Mouse (Mus musculus): ENCODE data around the gene Car4. TPM values are rescaled to one million over a fixed set of nuclear protein-coding genes. Genes with fewer than 3 reads are reported as not detected.

Car4 gene
- polyA plus RNA-seq, 1 experiment from 2014 or later, result not detected

- Histone ChIP-seq H3K4me3 (no peak overlapping the region), H3K9ac (no peak overlapping the region), H3K27ac (no peak overlapping the region), H3K27me3 (no peaks in the 10 kb centered on the region), H3K9me3 (no peaks in the 10 kb centered on the region), H3K4me2 (no peak overlapping the region), H3K36me3 (no peaks in the 10 kb centered on the region), H3K4me1 (no peaks in the 10 kb centered on the region)
- WGBS, result 68% methylated on average over 7 of the region's 7 CpGs
- ATAC-seq (ENCODE audit: insufficient number of reproducible peaks, insufficient read depth, low FRiP score, low TSS enrichment, low read depth), result no peak
Measured at GRCm38 (mm10) chr11:84974582-84974981, 17.0 kb downstream of the Car4 start.

- WGBS, result 81% methylated on average over 3 of the region's 3 CpGs
Measured at GRCm38 (mm10) chr11:84976706-84977105, 19.1 kb downstream of the Car4 start.

GRCm38 (mm10) chr11:84977385-84977952 lies 19.9 kb downstream of the Car4 start:
- Histone ChIP-seq H3K27ac (no peak overlapping the region), H3K27me3 (no peaks in the 10 kb centered on the region), H3K9me3 (no peaks in the 10 kb centered on the region), H3K4me2 (no peak overlapping the region), H3K36me3 (no peaks in the 10 kb centered on the region), H3K4me3 (no peak overlapping the region), H3K9ac (no peak overlapping the region), H3K4me1 (no peaks in the 10 kb centered on the region)
- 84% methylated on average over 3 of the region's 3 CpGs for WGBS
- no peak for ATAC-seq (ENCODE audit: insufficient number of reproducible peaks, insufficient read depth, low FRiP score, low TSS enrichment, low read depth)

More at GRCm38 (mm10) chr11:84976706-84977105, 19.1 kb downstream of the Car4 start:
- H3K27me3 ChIP-seq, result no peaks in the 10 kb centered on the region
- no peak overlapping the region for H3K4me2 ChIP-seq
- ATAC-seq (ENCODE audit: insufficient number of reproducible peaks, insufficient read depth, low FRiP score, low TSS enrichment, low read depth), result no peak
- no peaks in the 10 kb centered on the region for H3K36me3 ChIP-seq
- no peak overlapping the region for H3K4me3 ChIP-seq
- no peak overlapping the region for H3K9ac ChIP-seq
- H3K27ac ChIP-seq, result no peak overlapping the region
- H3K9me3 ChIP-seq, result no peaks in the 10 kb centered on the region
- no peaks in the 10 kb centered on the region for H3K4me1 ChIP-seq

DNA sequence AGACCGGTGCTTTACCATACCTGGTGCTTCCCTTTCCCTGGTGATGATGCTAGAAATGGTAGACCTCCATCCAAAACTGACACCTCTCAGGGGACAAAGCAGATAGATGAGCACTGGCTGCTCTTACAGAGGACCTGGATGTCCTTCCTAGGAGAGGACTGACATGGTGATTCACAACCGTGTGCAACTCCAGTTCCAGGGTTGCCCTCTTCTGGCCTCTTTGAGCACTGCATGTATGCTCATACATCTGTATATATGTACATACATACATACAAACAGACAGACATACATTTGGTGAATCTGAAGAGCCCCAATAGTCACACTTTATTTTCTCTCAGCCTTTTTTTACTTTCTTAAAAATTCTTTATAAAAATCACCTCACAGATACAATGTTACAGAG lies 20.5 kb downstream of the Car4 start:
- Histone ChIP-seq H3K4me1 (no peaks in the 10 kb centered on the region), H3K9me3 (no peaks in the 10 kb centered on the region), H3K36me3 (no peaks in the 10 kb centered on the region), H3K4me2 (no peak overlapping the region), H3K4me3 (no peak overlapping the region), H3K27ac (no peak overlapping the region), H3K27me3 (no peaks in the 10 kb centered on the region), H3K9ac (no peak overlapping the region)
- WGBS, result 43% methylated on average over 2 of the region's 2 CpGs
- ATAC-seq (ENCODE audit: insufficient number of reproducible peaks, insufficient read depth, low FRiP score, low TSS enrichment, low read depth), result no peak

GRCm38 (mm10) chr11:84979351-84979750 lies 21.8 kb downstream of the Car4 start:
- Histone ChIP-seq H3K27ac (no peak overlapping the region), H3K36me3 (peaks cover 8% of the 10 kb centered on the region), H3K27me3 (no peaks in the 10 kb centered on the region), H3K4me3 (no peak overlapping the region), H3K9me3 (no peaks in the 10 kb centered on the region), H3K4me1 (no peaks in the 10 kb centered on the region), H3K4me2 (no peak overlapping the region), H3K9ac (no peak overlapping the region)
- 54% methylated on average over 1 of the region's 1 CpGs for WGBS
- ATAC-seq (ENCODE audit: insufficient number of reproducible peaks, insufficient read depth, low FRiP score, low TSS enrichment, low read depth), result no peak

GRCm38 (mm10) chr11:84980697-84981096 lies 23.1 kb downstream of the Car4 start:
- Histone ChIP-seq H3K4me1 (no peaks in the 10 kb centered on the region), H3K9me3 (no peaks in the 10 kb centered on the region), H3K27ac (no peak overlapping the region), H3K9ac (no peak overlapping the region), H3K27me3 (no peaks in the 10 kb centered on the region), H3K36me3 (peaks cover 13% of the 10 kb centered on the region), H3K4me3 (no peak overlapping the region), H3K4me2 (no peak overlapping the region)
- 71% methylated on average over 2 of the region's 2 CpGs for WGBS
- ATAC-seq (ENCODE audit: insufficient number of reproducible peaks, insufficient read depth, low FRiP score, low TSS enrichment, low read depth), result no peak

- H3K9ac ChIP-seq, result no peak overlapping the region
Measured at GRCm38 (mm10) chr11:84985421-84985820, 27.8 kb downstream of the Car4 start.

DNA sequence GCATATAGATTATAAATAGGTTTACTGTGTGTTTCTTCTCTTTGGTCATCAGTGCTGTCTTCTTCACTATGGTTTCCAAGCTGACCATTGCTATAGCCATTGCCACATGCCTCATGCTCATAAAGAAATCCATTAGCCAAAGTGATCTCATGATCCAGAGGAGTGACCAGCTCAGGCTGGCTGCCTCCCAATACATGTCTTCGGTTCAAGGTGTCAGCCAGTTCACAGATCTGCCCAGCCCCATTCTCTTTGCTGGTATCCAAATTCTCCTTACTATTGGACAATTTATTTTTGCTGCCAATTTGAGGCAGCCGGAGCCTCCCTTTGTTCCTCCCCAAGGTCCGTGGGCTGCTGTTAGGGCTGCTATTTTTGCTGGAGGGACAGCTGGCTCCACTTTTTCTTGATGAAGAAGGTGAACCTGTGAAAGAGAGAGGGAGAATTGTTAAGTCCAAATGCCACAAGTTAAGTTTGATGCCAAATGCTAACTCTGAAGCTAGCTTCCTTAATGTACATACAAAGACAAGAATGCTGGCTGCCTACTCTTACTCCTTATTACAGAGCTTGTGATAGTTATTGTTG lies 30.8 kb downstream of the Car4 start:
- Histone ChIP-seq H3K27ac (no peak overlapping the region), H3K4me1 (no peaks in the 10 kb centered on the region), H3K9ac (no peak overlapping the region), H3K4me3 (no peak overlapping the region), H3K4me2 (no peak overlapping the region), H3K9me3 (no peaks in the 10 kb centered on the region), H3K36me3 (peaks cover 56% of the 10 kb centered on the region), H3K27me3 (no peaks in the 10 kb centered on the region)
- 91% methylated on average over 3 of the region's 3 CpGs for WGBS
- no peak for ATAC-seq (ENCODE audit: insufficient number of reproducible peaks, insufficient read depth, low FRiP score, low TSS enrichment, low read depth)

More at GRCm38 (mm10) chr11:84985421-84985820, 27.8 kb downstream of the Car4 start:
- WGBS, result 90% methylated on average over 6 of the region's 6 CpGs
- no peak overlapping the region for H3K4me2 ChIP-seq
- peaks cover 35% of the 10 kb centered on the region for H3K36me3 ChIP-seq
- ATAC-seq (ENCODE audit: insufficient number of reproducible peaks, insufficient read depth, low FRiP score, low TSS enrichment, low read depth), result no peak
- no peaks in the 10 kb centered on the region for H3K9me3 ChIP-seq
- no peak overlapping the region for H3K4me3 ChIP-seq
- no peaks in the 10 kb centered on the region for H3K27me3 ChIP-seq
- H3K4me1 ChIP-seq, result no peaks in the 10 kb centered on the region
- H3K27ac ChIP-seq, result no peak overlapping the region

GRCm38 (mm10) chr11:84992996-84993395 lies 35.4 kb downstream of the Car4 start:
- H3K4me1 ChIP-seq, result no peaks in the 10 kb centered on the region
- H3K4me3 ChIP-seq, result no peak overlapping the region
- no peak overlapping the region for H3K27ac ChIP-seq
- no peaks in the 10 kb centered on the region for H3K9me3 ChIP-seq
- 93% methylated on average over 1 of the region's 1 CpGs for WGBS
- peaks cover 56% of the 10 kb centered on the region for H3K36me3 ChIP-seq
- H3K4me2 ChIP-seq, result no peak overlapping the region
- H3K9ac ChIP-seq, result no peak overlapping the region
- no peak for ATAC-seq (ENCODE audit: insufficient number of reproducible peaks, insufficient read depth, low FRiP score, low TSS enrichment, low read depth)
- H3K27me3 ChIP-seq, result no peaks in the 10 kb centered on the region

GRCm38 (mm10) chr11:84995241-84995640 lies 37.7 kb downstream of the Car4 start:
- no peak overlapping the region for H3K4me2 ChIP-seq
- no peak overlapping the region for H3K4me3 ChIP-seq
- H3K27me3 ChIP-seq, result no peaks in the 10 kb centered on the region
- no peaks in the 10 kb centered on the region for H3K9me3 ChIP-seq
- no peaks in the 10 kb centered on the region for H3K4me1 ChIP-seq
- 93% methylated on average over 1 of the region's 1 CpGs for WGBS
- peaks cover 56% of the 10 kb centered on the region for H3K36me3 ChIP-seq
- no peak overlapping the region for H3K27ac ChIP-seq
- H3K9ac ChIP-seq, result no peak overlapping the region
- ATAC-seq (ENCODE audit: insufficient number of reproducible peaks, insufficient read depth, low FRiP score, low TSS enrichment, low read depth), result no peak

DNA sequence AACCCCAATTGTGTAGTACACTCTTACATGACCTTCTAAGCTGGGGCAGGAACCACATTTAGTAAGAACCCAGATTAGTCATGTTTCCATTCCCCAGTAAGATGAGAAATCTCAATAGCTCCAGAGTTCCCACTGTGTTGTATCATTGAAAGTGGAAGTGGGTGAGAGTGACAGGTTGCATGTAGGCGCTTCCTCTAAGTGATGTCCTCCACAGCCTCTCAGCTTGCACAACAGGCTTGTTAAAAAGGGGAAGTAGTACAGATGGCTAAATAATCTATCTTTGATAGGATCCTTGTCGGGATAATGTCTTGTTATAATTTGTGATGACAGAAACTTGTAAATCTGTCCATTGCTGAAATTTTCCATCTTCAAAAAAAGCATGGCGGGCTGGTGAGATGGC lies 46.0 kb downstream of the Car4 start:
- H3K27ac ChIP-seq, result no peak overlapping the region
- H3K27me3 ChIP-seq, result no peaks in the 10 kb centered on the region
- 95% methylated on average over 3 of the region's 3 CpGs for WGBS
- H3K36me3 ChIP-seq, result peaks cover 42% of the 10 kb centered on the region
- H3K4me3 ChIP-seq, result no peak overlapping the region
- H3K9me3 ChIP-seq, result no peaks in the 10 kb centered on the region
- no peak overlapping the region for H3K4me2 ChIP-seq
- ATAC-seq (ENCODE audit: insufficient number of reproducible peaks, insufficient read depth, low FRiP score, low TSS enrichment, low read depth), result no peak
- H3K4me1 ChIP-seq, result no peaks in the 10 kb centered on the region
- H3K9ac ChIP-seq, result no peak overlapping the region

GRCm38 (mm10) chr11:85013121-85013520 lies 55.5 kb downstream of the Car4 start:
- no peak for ATAC-seq (ENCODE audit: insufficient number of reproducible peaks, insufficient read depth, low FRiP score, low TSS enrichment, low read depth)
- no peaks in the 10 kb centered on the region for H3K27me3 ChIP-seq
- H3K4me3 ChIP-seq, result no peak overlapping the region
- H3K4me1 ChIP-seq, result no peaks in the 10 kb centered on the region
- H3K36me3 ChIP-seq, result peaks cover 29% of the 10 kb centered on the region
- H3K4me2 ChIP-seq, result no peak overlapping the region
- H3K9ac ChIP-seq, result no peak overlapping the region
- no peaks in the 10 kb centered on the region for H3K9me3 ChIP-seq
- no peak overlapping the region for H3K27ac ChIP-seq

Data from embryonic facial prominence, embryonic 13.5 days (tissue).